Mouse (Mus musculus) CH12.LX (cell line): ENCODE measurements at regions not wholly inside any gene's neighbourhood (a gene's known extent, or its start where the extent isn't known, plus 50 kb on each side); places are given as distances from the start of the nearest gene placed in this dataset.

Source experiments
- DNase-seq: peaks from one replicate; pipeline ENCODE4 v3.0.0-alpha.2; 2013; ENCODE audit errors: extremely low read depth
- H3K27ac ChIP-seq: 2 replicates; pipeline ENCODE4 v1.5.1; 2012; ENCODE audit warnings: low read depth, mild to moderate bottlenecking, control low read depth, moderate library complexity; ENCODE audit not compliant: insufficient read depth
- H3K27me3 ChIP-seq: replicated peaks from 2 replicates; pipeline ENCODE3; 2012; ENCODE audit warnings: inconsistent platforms
- H3K36me3 ChIP-seq, 2 experiments: replicated peaks in 1 of 2; 2 replicates each; pipeline versions ENCODE3 to v1.6.1; 2012; ENCODE audit warnings: inconsistent platforms in 1 of 2, low read length in 1 of 2, mild to moderate bottlenecking in 1 of 2, mixed read lengths in 1 of 2, moderate library complexity in 1 of 2; ENCODE audit not compliant: control insufficient read depth in 1 of 2, insufficient read depth in 1 of 2
- H3K4me1 ChIP-seq, 2 experiments: 2 replicates each; pipeline ENCODE4 v1.6.1; 2012; ENCODE audit warnings: inconsistent platforms in 1 of 2, moderate library complexity in 1 of 2; ENCODE audit not compliant: insufficient read depth in 2 of 2, control insufficient read depth in 1 of 2
- H3K4me2 ChIP-seq: 2 replicates; pipeline ENCODE4 v1.6.1; 2012; ENCODE audit warnings: low read depth, mild to moderate bottlenecking, control low read depth; ENCODE audit not compliant: poor library complexity, insufficient read depth, severe bottlenecking
- H3K4me3 ChIP-seq, 3 experiments: fragments of 150-350 bp in 1 of 3; sonication (generic) in 1 of 3; replicated peaks in 1 of 3; 2 replicates each; pipeline versions ENCODE3 to v1.5.1; 2011 to 2012; ENCODE audit warnings: low read depth in 2 of 3, low read length in 2 of 3, mild to moderate bottlenecking in 2 of 3, moderate library complexity in 2 of 3, control low read depth in 1 of 3, improper control_type of control experiment in 1 of 3, inconsistent platforms in 1 of 3, mixed read lengths in 1 of 3; ENCODE audit not compliant: poor library complexity in 1 of 3
- H3K79me2 ChIP-seq: replicated peaks from 2 replicates; pipeline ENCODE4 v1.6.1; 2012; ENCODE audit warnings: mild to moderate bottlenecking, moderate library complexity; ENCODE audit not compliant: control insufficient read depth, poor library complexity, insufficient read depth, severe bottlenecking; ENCODE audit errors: extremely low read depth
- H3K9ac ChIP-seq: 2 replicates; pipeline ENCODE4 v1.6.1; 2012; ENCODE audit warnings: low read depth, mild to moderate bottlenecking, control low read depth, moderate library complexity; ENCODE audit not compliant: insufficient read depth
- H3K9me3 ChIP-seq: replicated peaks from 2 replicates; pipeline ENCODE3; 2012; ENCODE audit warnings: low read length, inconsistent platforms, mixed read lengths
- CHD1 ChIP-seq: IDR thresholded peaks from 2 replicates; pipeline ENCODE4 v1.6.1; 2012; ENCODE audit warnings: low read depth, low read length, improper control_type of control experiment, inconsistent platforms
- CHD2 ChIP-seq: IDR thresholded peaks from 2 replicates; pipeline ENCODE4 v1.6.1; 2011; ENCODE audit warnings: low read length, improper control_type of control experiment
- CTCF ChIP-seq, 2 experiments: IDR thresholded peaks in 1 of 2; conservative IDR thresholded peaks in 1 of 2; 2 replicates each; pipeline ENCODE4 v1.5.1; 2011 to 2012; ENCODE audit warnings: low read depth in 2 of 2, low read length in 2 of 2, improper control_type of control experiment in 1 of 2, inconsistent platforms in 1 of 2, mild to moderate bottlenecking in 1 of 2, moderate library complexity in 1 of 2
- E2F4 ChIP-seq: IDR thresholded peaks from 2 replicates; pipeline ENCODE4 v1.6.1; 2011; ENCODE audit warnings: low read depth, low read length, improper control_type of control experiment; ENCODE audit not compliant: insufficient replicate concordance
- ELF1 ChIP-seq: IDR thresholded peaks from 2 replicates; pipeline ENCODE4 v1.6.1; 2014; ENCODE audit warnings: low read depth, mild to moderate bottlenecking, inconsistent platforms, low read length, improper control_type of control experiment
- ETS1 ChIP-seq: conservative IDR thresholded peaks from 2 replicates; pipeline ENCODE4 v1.6.1; 2012; ENCODE audit warnings: low read depth, mild to moderate bottlenecking, inconsistent platforms, low read length, improper control_type of control experiment, moderate library complexity
- GABPA ChIP-seq: IDR thresholded peaks from 2 replicates; pipeline ENCODE4 v1.6.1; 2012; ENCODE audit warnings: low read depth, low read length, improper control_type of control experiment, inconsistent platforms; ENCODE audit not compliant: insufficient replicate concordance
- HCFC1 ChIP-seq: IDR thresholded peaks from 2 replicates; pipeline ENCODE4 v1.6.1; 2012; ENCODE audit warnings: low read depth, mild to moderate bottlenecking, inconsistent platforms, low read length, improper control_type of control experiment
- JUN ChIP-seq: IDR thresholded peaks from 2 replicates; pipeline ENCODE4 v1.6.1; 2011; ENCODE audit warnings: low read depth, mild to moderate bottlenecking, low read length, improper control_type of control experiment, moderate library complexity; ENCODE audit not compliant: insufficient read depth
- JUND ChIP-seq: conservative IDR thresholded peaks from 2 replicates; pipeline ENCODE4 v1.6.1; 2011; ENCODE audit warnings: low read depth, low read length, improper control_type of control experiment
- KAT2A ChIP-seq: IDR thresholded peaks from 2 replicates; pipeline ENCODE4 v1.6.1; 2012; ENCODE audit warnings: low read length, improper control_type of control experiment, inconsistent platforms; ENCODE audit not compliant: insufficient replicate concordance
- MAFK ChIP-seq: IDR thresholded peaks from 2 replicates; pipeline ENCODE4 v1.6.1; 2011; ENCODE audit warnings: low read length, improper control_type of control experiment; ENCODE audit not compliant: insufficient replicate concordance
- MAX ChIP-seq: IDR thresholded peaks from 2 replicates; pipeline ENCODE4 v1.6.1; 2011; ENCODE audit warnings: low read length, improper control_type of control experiment
- MAZ ChIP-seq: IDR thresholded peaks from 2 replicates; pipeline ENCODE4 v1.6.1; 2012; ENCODE audit warnings: low read depth, mild to moderate bottlenecking, inconsistent platforms, low read length, improper control_type of control experiment, moderate library complexity
- MXI1 ChIP-seq: IDR thresholded peaks from 2 replicates; pipeline ENCODE4 v1.6.1; 2011; ENCODE audit warnings: mild to moderate bottlenecking, low read depth, low read length, improper control_type of control experiment
- NELFE ChIP-seq: IDR thresholded peaks from 2 replicates; pipeline ENCODE4 v1.6.1; 2011; ENCODE audit warnings: low read depth, low read length, improper control_type of control experiment
- NRF1 ChIP-seq: IDR thresholded peaks from 2 replicates; pipeline ENCODE4 v1.6.1; 2014; ENCODE audit warnings: low read depth, mild to moderate bottlenecking, inconsistent platforms, low read length, improper control_type of control experiment, moderate library complexity
- PAX5 ChIP-seq: IDR thresholded peaks from 2 replicates; pipeline ENCODE4 v1.6.1; 2012; ENCODE audit warnings: low read length, inconsistent platforms, mixed read lengths
- POLR2A ChIP-seq: IDR thresholded peaks from 2 replicates; pipeline ENCODE4 v1.6.1; 2011; ENCODE audit warnings: low read depth, mild to moderate bottlenecking, improper control_type of control experiment, low read length
- POLR2AphosphoS2 ChIP-seq: IDR thresholded peaks from 2 replicates; pipeline ENCODE4 v1.6.1; 2011; ENCODE audit warnings: low read depth, low read length, improper control_type of control experiment
- RCOR1 ChIP-seq: conservative IDR thresholded peaks from 2 replicates; pipeline ENCODE4 v1.6.1; 2012; ENCODE audit warnings: low read depth, mild to moderate bottlenecking, inconsistent platforms, low read length, improper control_type of control experiment
- SIN3A ChIP-seq: IDR thresholded peaks from 2 replicates; pipeline ENCODE4 v1.6.1; 2012; ENCODE audit warnings: low read length, improper control_type of control experiment, inconsistent platforms
- SMC3 ChIP-seq: IDR thresholded peaks from 2 replicates; pipeline ENCODE4 v1.6.1; 2011; ENCODE audit warnings: low read depth, low read length, improper control_type of control experiment
- TBP ChIP-seq: conservative IDR thresholded peaks from 2 replicates; pipeline ENCODE4 v1.6.1; 2011; ENCODE audit warnings: low read depth, low read length, improper control_type of control experiment
- TCF12 ChIP-seq: IDR thresholded peaks from 2 replicates; pipeline ENCODE4 v1.6.1; 2014; ENCODE audit warnings: low read depth, mild to moderate bottlenecking, inconsistent platforms, low read length, improper control_type of control experiment
- UBTF ChIP-seq: IDR thresholded peaks from 2 replicates; pipeline ENCODE4 v1.6.1; 2012; ENCODE audit warnings: low read depth, mild to moderate bottlenecking, inconsistent platforms, low read length, improper control_type of control experiment, moderate library complexity
- USF1 ChIP-seq: IDR thresholded peaks from 2 replicates; pipeline ENCODE4 v1.6.1; 2014; ENCODE audit warnings: low read depth, mild to moderate bottlenecking, inconsistent platforms, low read length, improper control_type of control experiment
- ZC3H11A ChIP-seq: IDR thresholded peaks from 2 replicates; pipeline ENCODE4 v1.6.1; 2012; ENCODE audit warnings: low read depth, mild to moderate bottlenecking, inconsistent platforms, low read length, improper control_type of control experiment
- ZKSCAN1 ChIP-seq: IDR thresholded peaks from 2 replicates; pipeline ENCODE4 v1.6.1; 2012; ENCODE audit warnings: low read depth, inconsistent platforms, low read length, improper control_type of control experiment, borderline replicate concordance
- ZMIZ1 ChIP-seq: IDR thresholded peaks from 2 replicates; pipeline ENCODE4 v1.6.1; 2012; ENCODE audit warnings: low read depth, mild to moderate bottlenecking, inconsistent platforms, low read length, improper control_type of control experiment
- ZNF384 ChIP-seq: IDR thresholded peaks from 2 replicates; pipeline ENCODE4 v1.6.1; 2012; ENCODE audit warnings: low read depth, low read length, improper control_type of control experiment, inconsistent platforms
- dilution Hi-C: fragments of 300-500 bp; cut with MboI; formaldehyde crosslinking; loops from 2 replicates; pipeline ENCODE4 v1.14.3; 2020; ENCODE audit warnings: low sequenced_read_pairs; ENCODE audit not compliant: extremely low pct_unique_long_range_greater_than_20kb, extremely low pct_ligation_motif_present
- in situ Hi-C: fragments of 300-500 bp; cut with MboI; formaldehyde crosslinking; loops from 3 replicates; pipeline ENCODE4 v1.14.3; 2019; ENCODE audit warnings: low sequenced_read_pairs, low pct_ligation_motif_present, low pct_unique_long_range_greater_than_20kb, mixed read lengths

- 0 out of 2 replicates have a peak, but pooled peaks have one; percentile 2 for TF ChIP-seq RCOR1
- no peak; the same call in 1 of the 2 replicates for TF ChIP-seq POLR2A
- TF ChIP-seq TCF12 = no peak
- no peak for TF ChIP-seq MAFK
- TF ChIP-seq ZKSCAN1 = no peak
- no peak for TF ChIP-seq CTCF (conservative IDR thresholded peaks at IDR 0.05 in 1 of 2, IDR thresholded peaks at IDR 0.05 in 1 of 2; ENCODE audit: low read depth in 2 of 2, low read length in 2 of 2)
- TF ChIP-seq NELFE = no peak
- TF ChIP-seq TBP = no peak
- no peak for TF ChIP-seq ELF1
- TF ChIP-seq USF1 = peak; percentile 5; the same call in 1 of the 2 replicates
- TF ChIP-seq MXI1 = no peak; the same call in 1 of the 2 replicates
- TF ChIP-seq KAT2A = no peak
- no peak for TF ChIP-seq SIN3A
- TF ChIP-seq POLR2AphosphoS2 = 0 out of 2 replicates have a peak, but pooled peaks have one; percentile 15
- peak; percentile 51; the same call in 1 of the 2 replicates for TF ChIP-seq CHD2
- no peak for TF ChIP-seq MAX
- no peak for TF ChIP-seq JUN
- TF ChIP-seq, all 38 proteins: peak for 8
Observed at GRCm38 (mm10) chr12:79975466-79976239, 137.2 kb downstream of the Zfp36l1 start (continued).

DNA sequence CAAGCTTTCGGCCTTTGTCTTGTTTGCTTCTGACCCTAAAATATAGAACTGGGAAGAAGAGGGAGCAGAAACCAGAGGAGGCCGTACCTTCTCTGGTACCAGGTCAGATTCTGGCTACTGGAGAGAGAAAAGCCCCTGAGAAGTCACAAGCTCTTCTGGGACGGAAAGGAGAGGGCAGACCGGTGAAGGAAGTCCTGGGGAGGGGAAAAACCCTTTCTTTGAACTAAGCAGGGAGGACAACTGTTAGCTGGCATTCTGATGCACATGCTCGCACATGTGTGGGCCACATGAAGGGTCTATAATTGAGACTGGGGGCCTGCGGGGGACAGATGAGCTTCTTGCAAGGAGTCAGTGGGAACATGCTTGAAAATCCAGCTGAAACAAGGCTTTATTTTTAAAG, 137.8 kb downstream of the Zfp36l1 start:
- Histone ChIP-seq H3K79me2 (no peaks in the 10 kb centered on the region), H3K36me3 (no peaks in the 10 kb centered on the region), H3K27me3 (no peaks in the 10 kb centered on the region), H3K4me1 (peaks cover 20 to 61% of the 10 kb centered on the region in 2 experiments), H3K27ac (peak overlapping the region; percentile 97), H3K4me3 (peak overlapping the region in 2 of 3 experiments; percentile 35 to 40), H3K4me2 (peak overlapping the region; percentile 65), H3K9ac (peak overlapping the region; percentile 44), H3K9me3 (peaks cover 8% of the 10 kb centered on the region)
- in situ Hi-C loops = loop anchor here (10.0 kb wide), 2 partner anchors 130 to 340 kb away; no protein-coding TSS in a partner anchor
- dilution Hi-C loops = no loop called here
- DNase-seq = peak; percentile 77
- TF ChIP-seq CHD2 (peak; percentile 77), ZNF384 (0 out of 2 replicates have a peak, but pooled peaks have one; percentile 42), ZKSCAN1 (no peak), GABPA (no peak), NRF1 (peak; percentile 50; the same call in 1 of the 2 replicates), MAFK (peak; percentile 39; the same call in 1 of the 2 replicates), MAZ (0 out of 2 replicates have a peak, but pooled peaks have one; percentile 65), KAT2A (0 out of 2 replicates have a peak, but pooled peaks have one; percentile 63), SMC3 (peak; percentile 34; the same call in 1 of the 2 replicates), ZC3H11A (no peak), UBTF (no peak), USF1 (0 out of 2 replicates have a peak, but pooled peaks have one; percentile 3), JUN (no peak), PAX5 (no peak), MXI1 (peak; percentile 73; the same call in 1 of the 2 replicates), POLR2AphosphoS2 (0 out of 2 replicates have a peak, but pooled peaks have one; percentile 49), POLR2A (peak; percentile 66), ZMIZ1 (peak; percentile 80), CHD1 (peak; percentile 28; the same call in 1 of the 2 replicates), ETS1 (peak; percentile 77), JUND (no peak; the same call in 1 of the 2 replicates), E2F4 (peak; percentile 28; the same call in 1 of the 2 replicates), TBP (peak; percentile 75), HCFC1 (no peak; the same call in 1 of the 2 replicates), SIN3A (0 out of 2 replicates have a peak, but pooled peaks have one; percentile 29), NELFE (peak; percentile 73), MAX (peak; percentile 93), RCOR1 (peak; percentile 74; the same call in 1 of the 2 replicates), TCF12 (peak; percentile 84)
